Mouse (Mus musculus) regulatory T cell (primary cell): ENCODE data around the gene Avp.

Experiments
- in situ Hi-C: fragments of 300-600 bp; cut with MboI, MseI; formaldehyde crosslinking; loops from one replicate; pipeline ENCODE4 v1.15.1; 2025; ENCODE audit warnings: high pct_unique_total_duplicates

Avp gene

GRCm38 (mm10) chr2:130582552-130582951 lies at the start of gene Avp:
Gene Avp, minus strand, starts transcription at chr2:130582554.
- in situ Hi-C loops, result no loop called here

GRCm38 (mm10) chr2:130629839-130630203 lies 47.5 kb upstream of the Avp start, which contains the start of the genes Fastkd5 and Ubox5:
Gene Fastkd5, minus strand, starts transcription at chr2:130630027.
Gene Ubox5, minus strand, starts transcription at chr2:130630038.
- in situ Hi-C loops, result no loop called here

GRCm38 (mm10) chr2:130629080-130629838 lies 46.9 kb upstream of the Avp start:
- in situ Hi-C loops, result no loop called here

GRCm38 (mm10) chr2:130628424-130628823 lies 46.1 kb upstream of the Avp start:
- in situ Hi-C loops, result no loop called here

GRCm38 (mm10) chr2:130618972-130619371 lies 36.6 kb upstream of the Avp start:
- in situ Hi-C loops, result no loop called here

- in situ Hi-C loops, result no loop called here
Observed at GRCm38 (mm10) chr2:130613091-130613490, 30.7 kb upstream of the Avp start.

GRCm38 (mm10) chr2:130602195-130602594 lies 19.8 kb upstream of the Avp start:
- in situ Hi-C loops, result no loop called here

GRCm38 (mm10) chr2:130598399-130598798 lies 16.0 kb upstream of the Avp start:
- in situ Hi-C loops, result no loop called here

GRCm38 (mm10) chr2:130597601-130598010 lies 15.3 kb upstream of the Avp start:
- in situ Hi-C loops, result no loop called here

- in situ Hi-C loops, result no loop called here
Observed at GRCm38 (mm10) chr2:130595596-130595995, 13.2 kb upstream of the Avp start.

- in situ Hi-C loops, result no loop called here
Observed at GRCm38 (mm10) chr2:130591016-130591415, 8.7 kb upstream of the Avp start.

GRCm38 (mm10) chr2:130589761-130590160 lies 7.4 kb upstream of the Avp start:
- in situ Hi-C loops, result no loop called here

- in situ Hi-C loops, result no loop called here
Observed at GRCm38 (mm10) chr2:130589157-130589556, 6.8 kb upstream of the Avp start.

- in situ Hi-C loops, result no loop called here
Observed at GRCm38 (mm10) chr2:130588373-130588772, 6.0 kb upstream of the Avp start.

- in situ Hi-C loops, result no loop called here
Observed at GRCm38 (mm10) chr2:130586016-130586415, 3.7 kb upstream of the Avp start.

GRCm38 (mm10) chr2:130583902-130584560 lies 1.7 kb upstream of the Avp start:
- in situ Hi-C loops, result no loop called here

GRCm38 (mm10) chr2:130581201-130581600 lies 1.2 kb downstream of the Avp start:
- in situ Hi-C loops, result no loop called here

GRCm38 (mm10) chr2:130579791-130580190 lies 2.6 kb downstream of the Avp start:
- in situ Hi-C loops, result loop anchor here (10.0 kb wide), 1 partner anchor 295 kb away; the partner anchor contains the start of gene Idh3b

- in situ Hi-C loops, result loop anchor here (10.0 kb wide), 1 partner anchor 293 kb away; the partner anchor contains the start of gene Idh3b
Observed at GRCm38 (mm10) chr2:130578148-130578547, 4.2 kb downstream of the Avp start.

- in situ Hi-C loops, result loop anchor here (10.0 kb wide), 1 partner anchor 293 kb away; the partner anchor contains the start of gene Idh3b
Observed at GRCm38 (mm10) chr2:130577632-130578031, 4.7 kb downstream of the Avp start.

GRCm38 (mm10) chr2:130577021-130577420 lies 5.3 kb downstream of the Avp start:
- in situ Hi-C loops, result loop anchor here (10.0 kb wide), 1 partner anchor 292 kb away; the partner anchor contains the start of gene Idh3b

GRCm38 (mm10) chr2:130576564-130576963 lies 5.8 kb downstream of the Avp start:
- in situ Hi-C loops, result loop anchor here (10.0 kb wide), 1 partner anchor 292 kb away; the partner anchor contains the start of gene Idh3b
